Mouse (Mus musculus) hindbrain, embryonic 11.5 days (tissue): ENCODE measurements around the gene Gstt2. TPM values are rescaled to one million over a fixed set of nuclear protein-coding genes. Genes with fewer than 3 reads are reported as not detected.

Experiments used
- ATAC-seq: fragments of 200-750 bp; cut with Nextera tagmentation; 2 replicates; pipeline ENCODE4 v1.8.0; 2017; ENCODE audit warnings: mild to moderate bottlenecking, moderate TSS enrichment, moderate library complexity; ENCODE audit not compliant: low FRiP score
- DNase-seq: peaks from one replicate; pipeline ENCODE4 v3.0.0-alpha.2; 2015; ENCODE audit warnings: low spot score
- H3K27ac ChIP-seq: fragments of 300-500 bp; sonication (generic); 2 replicates; pipeline ENCODE4 v1.5.1; 2014; ENCODE audit warnings: mild to moderate bottlenecking, low read depth, low read length
- H3K27me3 ChIP-seq: fragments of 300-500 bp; sonication (generic); 2 replicates; pipeline ENCODE4 v1.6.1; 2014; ENCODE audit warnings: mild to moderate bottlenecking, low read length, moderate library complexity, mixed read lengths; ENCODE audit not compliant: control insufficient read depth, insufficient read depth
- H3K36me3 ChIP-seq: fragments of 300-500 bp; sonication (generic); 2 replicates; pipeline ENCODE4 v1.6.1; 2014; ENCODE audit warnings: mild to moderate bottlenecking, low read length, moderate library complexity, mixed read lengths; ENCODE audit not compliant: control insufficient read depth, insufficient read depth
- H3K4me1 ChIP-seq: fragments of 300-500 bp; sonication (generic); replicated peaks from 2 replicates; pipeline ENCODE4 v1.6.1; 2014; ENCODE audit warnings: low read length, mixed read lengths; ENCODE audit not compliant: control insufficient read depth, insufficient read depth
- H3K4me2 ChIP-seq: fragments of 300-500 bp; sonication (generic); replicated peaks from 2 replicates; pipeline ENCODE4 v1.6.1; 2014; ENCODE audit warnings: mild to moderate bottlenecking, low read depth, low read length
- H3K4me3 ChIP-seq: fragments of 300-500 bp; sonication (generic); 2 replicates; pipeline ENCODE4 v1.5.1; 2014; ENCODE audit warnings: low read depth, low read length
- H3K9ac ChIP-seq: fragments of 300-500 bp; sonication (generic); 2 replicates; pipeline ENCODE4 v1.6.1; 2014; ENCODE audit warnings: low read depth, low read length
- H3K9me3 ChIP-seq: fragments of 300-500 bp; sonication (generic); 2 replicates; pipeline ENCODE4 v1.6.1; 2016; ENCODE audit warnings: low read length; ENCODE audit not compliant: control insufficient read depth
- WGBS: fragments of 180-500 bp; shearing (Covaris S2); extraction: QIAGEN DNeasy Blood & Tissue Kit; methylation state at CpG from one replicate; pipeline ENCODE4 v1.1.7; 2014; 5-methylcytosine and 5-hydroxymethylcytosine counted together
- polyA plus RNA-seq: library from polyadenylated mRNA; unstranded; fragments of >200 nt; fragmentation: Nextera tagmentation; extraction: Ambion mirVana; gene quantifications from 2 replicates; pipeline ENCODE4 v1.2.1, GENCODE M21; 2014

The Gstt2 gene
- polyA plus RNA-seq, 1 experiment from 2014 or later = 7.8 TPM

GRCm38 (mm10) chr10:75856976-75857375 lies 19.8 kb upstream of the Gstt2 start:
- H3K4me2 ChIP-seq = no peak overlapping the region
- no peak for ATAC-seq
- no peaks in the 10 kb centered on the region for H3K36me3 ChIP-seq
- 92% methylated on average over 3 of the region's 3 CpGs for WGBS
- H3K4me3 ChIP-seq = no peak overlapping the region
- H3K4me1 ChIP-seq = peaks cover 4% of the 10 kb centered on the region
- no peak overlapping the region for H3K27ac ChIP-seq
- no peak for DNase-seq
- H3K9me3 ChIP-seq = no peaks in the 10 kb centered on the region
- no peaks in the 10 kb centered on the region for H3K27me3 ChIP-seq
- no peak overlapping the region for H3K9ac ChIP-seq

GRCm38 (mm10) chr10:75856155-75856907 lies 19.1 kb upstream of the Gstt2 start:
- peaks cover 4% of the 10 kb centered on the region for H3K4me1 ChIP-seq
- H3K4me2 ChIP-seq = no peak overlapping the region
- ATAC-seq (no peak), DNase-seq (no peak)
- 87% methylated on average over 11 of the region's 11 CpGs for WGBS
- H3K27ac ChIP-seq = no peak overlapping the region
- H3K4me3 ChIP-seq = no peak overlapping the region
- H3K9me3 ChIP-seq = no peaks in the 10 kb centered on the region
- no peaks in the 10 kb centered on the region for H3K36me3 ChIP-seq
- H3K27me3 ChIP-seq = no peaks in the 10 kb centered on the region
- H3K9ac ChIP-seq = no peak overlapping the region

GRCm38 (mm10) chr10:75855416-75855981 lies 18.3 kb upstream of the Gstt2 start:
- Histone ChIP-seq H3K9ac (no peak overlapping the region), H3K27me3 (no peaks in the 10 kb centered on the region), H3K27ac (no peak overlapping the region), H3K9me3 (no peaks in the 10 kb centered on the region), H3K36me3 (no peaks in the 10 kb centered on the region), H3K4me3 (no peak overlapping the region), H3K4me2 (no peak overlapping the region), H3K4me1 (no peaks in the 10 kb centered on the region; the same call in 1 of the 2 replicates)
- WGBS = 91% methylated on average over 15 of the region's 15 CpGs
- ATAC-seq = no peak
- DNase-seq = no peak

- Histone ChIP-seq H3K4me2 (no peak overlapping the region), H3K4me3 (no peak overlapping the region), H3K36me3 (no peaks in the 10 kb centered on the region), H3K27ac (no peak overlapping the region), H3K4me1 (no peaks in the 10 kb centered on the region; the same call in 1 of the 2 replicates), H3K9ac (no peak overlapping the region), H3K9me3 (no peaks in the 10 kb centered on the region), H3K27me3 (no peaks in the 10 kb centered on the region)
- DNase-seq (no peak), ATAC-seq (no peak)
- WGBS = 84% methylated on average over 6 of the region's 6 CpGs
Measured at GRCm38 (mm10) chr10:75854791-75855190, 17.6 kb upstream of the Gstt2 start.

- Histone ChIP-seq H3K27me3 (no peaks in the 10 kb centered on the region), H3K27ac (no peak overlapping the region), H3K9ac (no peak overlapping the region), H3K4me3 (no peak overlapping the region), H3K9me3 (no peaks in the 10 kb centered on the region), H3K4me1 (no peaks in the 10 kb centered on the region; the same call in 1 of the 2 replicates), H3K36me3 (no peaks in the 10 kb centered on the region), H3K4me2 (no peak overlapping the region)
- 0 out of 2 replicates have a peak, but pooled peaks have one; percentile 4 for ATAC-seq
- DNase-seq = no peak
- WGBS = 55% methylated on average over 5 of the region's 5 CpGs
Measured at GRCm38 (mm10) chr10:75854096-75854495, 16.9 kb upstream of the Gstt2 start.

GRCm38 (mm10) chr10:75853452-75853851 lies 16.2 kb upstream of the Gstt2 start:
- Histone ChIP-seq H3K36me3 (no peaks in the 10 kb centered on the region), H3K27ac (no peak overlapping the region), H3K9me3 (no peaks in the 10 kb centered on the region), H3K4me3 (no peak overlapping the region), H3K4me2 (no peak overlapping the region), H3K4me1 (no peaks in the 10 kb centered on the region; the same call in 1 of the 2 replicates), H3K9ac (no peak overlapping the region), H3K27me3 (no peaks in the 10 kb centered on the region)
- ATAC-seq = peak; percentile 58; the same call in 1 of the 2 replicates
- WGBS = 31% methylated on average over 10 of the region's 10 CpGs
- DNase-seq = peak; percentile 89

- no peaks in the 10 kb centered on the region for H3K9me3 ChIP-seq
- no peak overlapping the region for H3K4me3 ChIP-seq
- H3K9ac ChIP-seq = no peak overlapping the region
- H3K27me3 ChIP-seq = no peaks in the 10 kb centered on the region
- no peaks in the 10 kb centered on the region for H3K36me3 ChIP-seq
- no peaks in the 10 kb centered on the region; the same call in 1 of the 2 replicates for H3K4me1 ChIP-seq
- DNase-seq = no peak
- no peak for ATAC-seq
- 96% methylated on average over 12 of the region's 12 CpGs for WGBS
- H3K27ac ChIP-seq = no peak overlapping the region
- no peak overlapping the region for H3K4me2 ChIP-seq
Measured at GRCm38 (mm10) chr10:75852539-75853125, 15.4 kb upstream of the Gstt2 start.

- ATAC-seq = no peak
- no peak overlapping the region for H3K27ac ChIP-seq
- H3K36me3 ChIP-seq = no peaks in the 10 kb centered on the region
- 25% methylated on average over 3 of the region's 3 CpGs for WGBS
- H3K4me2 ChIP-seq = no peak overlapping the region
- H3K9ac ChIP-seq = no peak overlapping the region
- no peaks in the 10 kb centered on the region for H3K9me3 ChIP-seq
- no peaks in the 10 kb centered on the region for H3K4me1 ChIP-seq
- no peak overlapping the region for H3K4me3 ChIP-seq
- no peak for DNase-seq
- no peaks in the 10 kb centered on the region for H3K27me3 ChIP-seq
Measured at GRCm38 (mm10) chr10:75851681-75852080, 14.5 kb upstream of the Gstt2 start.
